Mouse (Mus musculus) liver, embryonic 16.5 days (tissue): Measurements from ENCODE around the gene Rbbp5. TPM values are rescaled to one million over a fixed set of nuclear protein-coding genes. Genes with fewer than 3 reads are reported as not detected.

Source experiments
- ATAC-seq: fragments of 200-750 bp; cut with Nextera tagmentation; 2 replicates; pipeline ENCODE4 v1.8.0; 2017; ENCODE audit warnings: low read depth, mild to moderate bottlenecking, moderate number of reproducible peaks, moderate library complexity
- H3K27ac ChIP-seq: fragments of 300-500 bp; sonication (generic); 2 replicates; pipeline ENCODE4 v1.5.1; 2014; ENCODE audit warnings: mild to moderate bottlenecking, low read length
- H3K27me3 ChIP-seq: fragments of 300-500 bp; sonication (generic); 2 replicates; pipeline ENCODE4 v1.6.1; 2014; ENCODE audit warnings: low read depth, low read length, mixed read lengths; ENCODE audit not compliant: control insufficient read depth, insufficient read depth
- H3K36me3 ChIP-seq: fragments of 300-500 bp; sonication (generic); 2 replicates; pipeline ENCODE4 v1.6.1; 2014; ENCODE audit warnings: mild to moderate bottlenecking; ENCODE audit not compliant: control insufficient read depth, insufficient read depth
- H3K4me1 ChIP-seq: fragments of 300-500 bp; sonication (generic); 2 replicates; pipeline ENCODE4 v1.6.1; 2014; ENCODE audit warnings: low read depth, low read length, mixed read lengths; ENCODE audit not compliant: control insufficient read depth
- H3K4me2 ChIP-seq: fragments of 300-500 bp; sonication (generic); 2 replicates; pipeline ENCODE4 v1.6.1; 2014; ENCODE audit warnings: low read depth, low read length, mixed read lengths
- H3K4me3 ChIP-seq: fragments of 300-500 bp; sonication (generic); 2 replicates; pipeline ENCODE4 v1.5.1; 2014; ENCODE audit warnings: low read depth, mild to moderate bottlenecking, low read length
- H3K9ac ChIP-seq: fragments of 300-500 bp; sonication (generic); 2 replicates; pipeline ENCODE4 v1.6.1; 2014; ENCODE audit warnings: low read depth, low read length
- H3K9me3 ChIP-seq: fragments of 300-500 bp; sonication (generic); replicated peaks from 2 replicates; pipeline ENCODE4 v1.6.1; 2016; ENCODE audit warnings: low read length; ENCODE audit not compliant: control insufficient read depth
- WGBS: fragments of 180-500 bp; shearing (Covaris S2); extraction: QIAGEN DNeasy Blood & Tissue Kit; methylation state at CpG from one replicate; pipeline ENCODE4 v1.1.7; 2014; ENCODE audit not compliant: insufficient replicate concordance; 5-methylcytosine and 5-hydroxymethylcytosine counted together
- polyA plus RNA-seq: library from polyadenylated mRNA; unstranded; fragments of >200 nt; fragmentation: Nextera tagmentation; extraction: Ambion mirVana; gene quantifications from 2 replicates; pipeline ENCODE4 v1.2.1, GENCODE M21; 2015

Rbbp5 gene
- polyA plus RNA-seq, 1 experiment from 2014 or later = 22.7 TPM

DNA sequence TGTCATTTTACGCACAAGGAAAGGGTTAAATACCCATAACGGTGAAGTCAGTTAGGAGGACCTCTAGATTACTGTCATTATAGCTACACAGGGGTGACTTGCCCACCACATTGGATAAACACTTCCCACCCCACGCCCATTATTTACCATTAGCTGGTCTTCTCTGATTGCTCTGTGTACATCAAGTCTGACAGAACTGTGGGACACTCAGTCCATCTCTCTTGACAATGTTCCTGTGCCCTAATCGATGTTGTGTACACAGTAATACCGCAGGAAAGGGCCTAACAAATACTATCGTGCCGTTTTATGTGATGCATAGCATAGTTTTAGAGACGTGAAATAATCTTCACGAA lies 614 bp upstream of the Rbbp5 start:
- no peaks in the 10 kb centered on the region for H3K36me3 ChIP-seq
- peak; percentile 62 for ATAC-seq
- H3K27ac ChIP-seq = peak overlapping the region; percentile 81
- H3K27me3 ChIP-seq = no peaks in the 10 kb centered on the region
- H3K4me3 ChIP-seq = peak overlapping the region; percentile 89
- no peaks in the 10 kb centered on the region for H3K9me3 ChIP-seq
- H3K4me2 ChIP-seq = peak overlapping the region; percentile 65
- peak overlapping the region; percentile 83 for H3K9ac ChIP-seq
- H3K4me1 ChIP-seq = peaks cover 27% of the 10 kb centered on the region
- 2% methylated on average over 9 of the region's 9 CpGs for WGBS

GRCm38 (mm10) chr1:132479438-132479837 lies 2.3 kb downstream of the Rbbp5 start:
- Histone ChIP-seq H3K4me3 (no peak overlapping the region), H3K4me1 (peaks cover 32% of the 10 kb centered on the region), H3K9ac (no peak overlapping the region), H3K27me3 (no peaks in the 10 kb centered on the region), H3K9me3 (no peaks in the 10 kb centered on the region), H3K4me2 (no peak overlapping the region), H3K27ac (no peak overlapping the region), H3K36me3 (no peaks in the 10 kb centered on the region)
- WGBS = 79% methylated on average over 1 of the region's 1 CpGs
- no peak for ATAC-seq

DNA sequence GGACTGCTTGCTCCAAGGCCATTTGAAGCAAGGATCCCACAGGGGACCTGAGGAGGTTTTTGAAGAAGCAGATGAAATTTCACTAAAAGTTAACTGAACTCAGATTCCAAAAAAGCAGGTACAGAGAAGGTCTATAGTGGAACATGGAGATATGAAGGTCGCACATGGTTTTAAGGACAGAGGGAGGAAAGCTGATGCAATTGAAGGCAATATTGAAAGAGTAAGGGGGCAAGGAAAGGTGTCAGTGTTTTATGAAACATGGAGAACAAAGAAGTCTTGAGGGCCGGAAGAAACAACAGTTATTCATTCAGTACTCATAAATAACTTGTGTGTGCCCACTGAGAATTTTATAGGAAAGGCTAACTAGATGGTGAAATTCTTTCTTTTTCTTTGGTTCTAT lies 4.5 kb downstream of the Rbbp5 start:
- H3K9me3 ChIP-seq = no peaks in the 10 kb centered on the region
- no peaks in the 10 kb centered on the region for H3K27me3 ChIP-seq
- ATAC-seq = no peak
- H3K9ac ChIP-seq = no peak overlapping the region
- no peaks in the 10 kb centered on the region for H3K36me3 ChIP-seq
- no peak overlapping the region for H3K27ac ChIP-seq
- H3K4me2 ChIP-seq = no peak overlapping the region
- no peak overlapping the region for H3K4me3 ChIP-seq
- H3K4me1 ChIP-seq = peaks cover 26% of the 10 kb centered on the region
- 77% methylated on average over 2 of the region's 2 CpGs for WGBS

DNA sequence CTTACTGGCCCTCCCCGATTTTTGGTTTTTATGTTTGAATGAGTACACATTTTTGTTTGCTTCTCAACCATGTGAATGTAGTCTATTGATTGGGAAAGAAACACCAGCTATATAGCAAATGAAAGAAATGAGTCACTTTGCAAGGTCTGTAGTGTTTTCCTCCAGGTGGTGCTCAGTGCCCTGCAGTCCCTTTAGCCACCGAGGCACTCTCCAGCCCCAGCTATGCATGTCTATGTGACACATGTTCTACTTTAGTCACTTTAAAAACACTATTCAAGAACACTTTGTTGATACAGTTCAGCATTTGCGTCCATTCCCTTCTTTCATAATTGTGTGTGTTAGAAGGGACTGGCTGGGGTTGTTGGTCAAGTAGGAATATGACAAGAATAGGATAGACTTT lies 6.1 kb downstream of the Rbbp5 start:
- H3K36me3 ChIP-seq = no peaks in the 10 kb centered on the region
- no peaks in the 10 kb centered on the region for H3K27me3 ChIP-seq
- peaks cover 20% of the 10 kb centered on the region for H3K4me1 ChIP-seq
- no peaks in the 10 kb centered on the region for H3K9me3 ChIP-seq
- ATAC-seq = no peak
- no peak overlapping the region for H3K9ac ChIP-seq
- H3K4me2 ChIP-seq = no peak overlapping the region
- H3K27ac ChIP-seq = no peak overlapping the region
- WGBS = 73% methylated on average over 3 of the region's 3 CpGs
- no peak overlapping the region for H3K4me3 ChIP-seq

DNA sequence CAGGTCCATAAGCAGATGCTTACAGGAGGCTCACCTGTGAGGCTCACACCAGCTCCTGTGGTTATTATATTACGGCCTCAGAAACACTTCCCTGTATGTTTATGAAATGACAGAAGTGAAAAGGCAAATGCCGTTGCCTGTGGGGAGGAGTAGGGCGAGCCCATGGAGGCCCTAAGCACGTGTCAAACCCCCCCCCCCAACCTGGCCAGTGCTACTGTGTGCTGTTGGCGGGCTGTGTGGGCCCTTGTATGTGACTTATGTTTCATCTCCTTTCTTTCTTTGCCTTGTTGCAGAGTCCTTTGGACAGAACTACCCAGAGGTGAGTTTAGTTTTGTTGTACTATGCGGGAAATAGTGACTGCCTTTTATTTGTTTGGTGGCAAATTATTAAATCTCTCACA lies 6.6 kb downstream of the Rbbp5 start:
- no peak overlapping the region for H3K4me3 ChIP-seq
- no peak overlapping the region for H3K4me2 ChIP-seq
- peaks cover 15% of the 10 kb centered on the region for H3K4me1 ChIP-seq
- no peak overlapping the region for H3K9ac ChIP-seq
- 77% methylated on average over 6 of the region's 6 CpGs for WGBS
- H3K27me3 ChIP-seq = no peaks in the 10 kb centered on the region
- no peaks in the 10 kb centered on the region for H3K9me3 ChIP-seq
- no peak for ATAC-seq
- H3K36me3 ChIP-seq = no peaks in the 10 kb centered on the region
- H3K27ac ChIP-seq = no peak overlapping the region

DNA sequence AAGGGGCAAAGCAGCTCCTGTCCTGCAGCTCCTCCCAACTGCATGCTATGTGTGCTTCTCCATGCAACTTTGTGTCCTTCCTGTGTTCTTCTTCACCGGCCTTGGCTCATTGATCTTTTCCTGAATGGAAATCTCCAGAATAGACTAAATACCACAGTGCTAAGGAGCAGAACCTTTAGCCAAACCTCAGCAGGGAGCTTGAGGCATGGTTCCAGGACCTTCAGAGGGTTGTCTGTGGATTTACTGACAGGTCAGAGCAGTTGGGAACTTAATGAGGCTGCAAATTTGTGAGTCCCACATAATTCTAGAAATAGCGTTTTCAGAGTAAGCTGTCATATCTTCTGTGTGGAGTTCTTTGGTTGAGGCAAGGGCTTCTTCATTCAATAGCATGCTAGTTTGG lies 23.4 kb downstream of the Rbbp5 start:
- no peak overlapping the region for H3K9ac ChIP-seq
- no peaks in the 10 kb centered on the region for H3K4me1 ChIP-seq

DNA sequence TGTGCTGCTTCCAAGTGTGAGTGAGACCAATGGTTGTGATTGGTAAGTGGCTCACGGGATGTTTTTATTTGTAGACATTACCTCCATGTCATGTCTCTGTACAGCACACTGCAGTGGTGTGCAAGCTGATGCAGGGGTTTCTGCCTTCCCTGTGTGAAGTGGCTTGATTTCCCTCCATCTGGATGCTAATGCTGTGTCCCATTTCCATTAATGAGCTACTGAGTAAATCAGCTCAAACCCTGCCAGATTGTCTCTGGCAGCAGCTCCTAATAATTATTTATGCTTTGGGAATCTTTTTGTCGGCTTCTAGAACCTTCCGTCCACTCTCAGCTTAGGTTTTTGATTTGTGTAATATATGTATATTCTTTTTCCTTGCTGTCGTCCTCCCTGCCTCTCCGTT lies 28.0 kb downstream of the Rbbp5 start:
- Histone ChIP-seq H3K9ac (no peak overlapping the region), H3K36me3 (peaks cover 26% of the 10 kb centered on the region), H3K4me3 (no peak overlapping the region), H3K4me1 (no peaks in the 10 kb centered on the region), H3K27me3 (no peaks in the 10 kb centered on the region), H3K9me3 (no peaks in the 10 kb centered on the region), H3K4me2 (no peak overlapping the region), H3K27ac (no peak overlapping the region)
- 87% methylated on average over 5 of the region's 5 CpGs for WGBS
- ATAC-seq = no peak

More for the DNA sequence above, 23.4 kb downstream of the Rbbp5 start:
- no peak for ATAC-seq
- H3K27me3 ChIP-seq = no peaks in the 10 kb centered on the region
- no peak overlapping the region for H3K4me2 ChIP-seq
- no peaks in the 10 kb centered on the region for H3K9me3 ChIP-seq
- H3K36me3 ChIP-seq = peaks cover 43% of the 10 kb centered on the region
- no peak overlapping the region for H3K4me3 ChIP-seq
- 86% methylated on average over 2 of the region's 2 CpGs for WGBS
- no peak overlapping the region for H3K27ac ChIP-seq

DNA sequence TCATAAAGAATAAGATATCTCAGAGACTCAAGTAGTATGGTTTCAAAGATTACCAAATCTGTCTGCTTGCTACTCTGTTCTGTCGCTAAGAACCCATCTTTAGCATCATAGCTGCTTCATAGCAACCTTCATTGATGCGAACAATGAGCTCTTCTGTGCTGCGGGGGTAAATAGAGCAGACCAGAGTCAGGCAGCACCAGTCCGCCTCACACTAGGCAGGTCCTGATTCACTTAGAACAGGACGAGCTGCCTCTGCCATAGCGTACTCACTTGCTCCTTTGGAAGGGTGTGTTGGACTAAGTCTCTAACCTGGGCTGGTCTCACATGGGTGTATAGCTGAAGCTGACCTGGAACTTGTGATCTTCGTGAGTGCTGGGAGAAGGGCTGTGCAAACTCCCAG lies 28.9 kb downstream of the Rbbp5 start, which contains the start of gene Tmem81:
TSS of gene Tmem81 (plus strand) at position 173 of the 400 bp plus-strand sequence.
- Histone ChIP-seq H3K9me3 (no peaks in the 10 kb centered on the region), H3K4me3 (no peak within 1 kb of the TSS), H3K27ac (no peak within 1 kb of the TSS), H3K27me3 (no peaks in the 10 kb centered on the region), H3K4me1 (no peaks in the 10 kb centered on the region), H3K9ac (no peak within 1 kb of the TSS), H3K36me3 (peaks cover 25% of the 10 kb centered on the region), H3K4me2 (no peak within 1 kb of the TSS)
- ATAC-seq = no peak
- WGBS = 88% methylated on average over 7 of the region's 7 CpGs

DNA sequence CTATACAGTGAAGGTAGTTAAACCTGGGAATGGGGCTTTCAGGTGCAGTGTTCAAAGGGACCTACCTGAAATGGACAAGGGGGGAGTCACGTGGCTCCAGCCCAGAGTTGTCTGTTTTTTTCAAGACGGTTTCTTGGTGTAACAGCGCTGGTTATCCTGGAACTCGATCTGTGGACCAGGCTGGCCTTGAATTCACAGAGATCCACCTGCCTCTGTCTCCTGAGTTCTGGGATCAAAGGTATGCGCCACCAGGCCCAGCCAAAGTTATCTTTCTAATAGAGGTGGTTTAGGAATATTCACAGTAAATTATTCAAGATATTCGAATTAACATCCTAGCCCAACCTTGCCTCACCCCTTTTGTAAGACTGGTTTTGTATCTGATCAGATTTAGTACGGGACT lies 29.5 kb downstream of the Rbbp5 start:
- WGBS = 89% methylated on average over 7 of the region's 7 CpGs
- Histone ChIP-seq H3K9ac (no peak overlapping the region), H3K27me3 (no peaks in the 10 kb centered on the region), H3K4me2 (no peak overlapping the region), H3K36me3 (peaks cover 21% of the 10 kb centered on the region), H3K4me1 (no peaks in the 10 kb centered on the region), H3K27ac (no peak overlapping the region), H3K4me3 (no peak overlapping the region), H3K9me3 (no peaks in the 10 kb centered on the region)
- no peak for ATAC-seq

DNA sequence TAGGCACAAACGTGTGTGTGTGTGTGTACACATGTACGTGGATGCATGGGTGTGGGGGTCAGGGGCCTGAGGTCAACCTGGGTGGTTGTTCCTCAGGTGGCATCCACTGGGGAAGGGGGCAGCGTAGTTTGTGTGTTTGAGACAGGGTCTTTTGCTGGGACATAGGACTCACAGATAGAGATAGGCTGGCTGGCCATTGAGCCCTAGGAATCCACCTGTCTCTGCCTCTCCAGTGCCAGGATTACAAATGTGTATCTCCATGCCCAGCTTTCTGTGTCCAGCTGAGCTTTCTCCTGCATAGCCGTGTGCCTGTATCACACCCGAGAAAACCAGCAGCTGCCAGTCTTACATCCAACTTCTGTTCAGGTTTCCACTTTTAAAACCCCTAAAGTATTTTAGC lies 32.6 kb downstream of the Rbbp5 start:
- ATAC-seq = no peak
- peaks cover 12% of the 10 kb centered on the region for H3K36me3 ChIP-seq
- 63% methylated on average over 5 of the region's 5 CpGs for WGBS

More for the DNA sequence above, 32.6 kb downstream of the Rbbp5 start:
- Histone ChIP-seq H3K9me3 (no peaks in the 10 kb centered on the region), H3K9ac (no peak overlapping the region), H3K4me2 (no peak overlapping the region), H3K4me1 (no peaks in the 10 kb centered on the region), H3K27ac (no peak overlapping the region), H3K4me3 (no peak overlapping the region), H3K27me3 (no peaks in the 10 kb centered on the region)
